Mouse (Mus musculus) liver, adult 2 months (tissue): ENCODE data around the gene Cntn5.

ENCODE experiments used
- CTCF ChIP-seq: fragments of 200-500 bp; IDR thresholded peaks from 2 replicates; pipeline ENCODE4 v1.5.1; 2011; ENCODE audit warnings: low read depth, low read length, control low read depth
- POLR2A ChIP-seq: fragments of 200-500 bp; IDR thresholded peaks from 2 replicates; pipeline ENCODE4 v1.6.1; 2011; ENCODE audit warnings: low read length, control low read depth; ENCODE audit not compliant: insufficient read depth; ENCODE audit errors: extremely low read depth

GRCm38 (mm10) chr9:10072860-10073259 lies 831.7 kb downstream of the Cntn5 start:
- TF ChIP-seq POLR2A (no peak), CTCF (no peak)
